Mouse (Mus musculus): Measurements from ENCODE around the gene Kdm5b.

DNA sequence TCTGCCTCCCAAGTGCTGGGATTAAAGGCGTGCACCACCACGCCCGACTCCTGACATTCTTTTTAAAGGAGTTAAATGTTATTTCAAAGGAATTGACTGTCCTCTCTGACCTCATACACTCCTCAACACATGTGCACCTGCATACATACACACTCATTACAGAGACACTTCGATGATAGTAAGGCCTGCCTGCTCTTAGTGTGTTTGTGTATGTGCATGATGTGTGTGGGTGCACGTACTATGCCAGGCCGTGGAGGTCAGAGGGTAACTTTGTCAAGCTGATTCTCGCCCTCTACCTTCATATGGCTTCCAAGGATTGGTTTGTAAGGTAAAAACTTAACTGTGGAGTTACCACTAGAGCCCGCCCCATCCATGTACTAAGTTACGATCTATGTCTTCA lies 10.2 kb downstream of the Kdm5b start:
- no peak; the same call in none of the 2 replicates for TF ChIP-seq ZNF384 (IDR thresholded peaks at IDR 0.05; ENCODE audit: low read depth, low read length)
- TF ChIP-seq MAFK (IDR thresholded peaks at IDR 0.05; ENCODE audit: insufficient read depth, low read depth, low read length), result no peak
